Mouse (Mus musculus) megakaryocyte, embryonic 14.5 days (primary cell): Measurements from ENCODE around the gene Inpp5d.

Experiments used
- FLI1 ChIP-seq: IDR thresholded peaks from 2 replicates; pipeline ENCODE4 v1.6.1; 2012; ENCODE audit warnings: low read length, inconsistent platforms, mixed read lengths
- GATA1 ChIP-seq: IDR thresholded peaks from 3 replicates; pipeline ENCODE4 v1.6.1; 2012; ENCODE audit warnings: mixed read lengths, low read length, inconsistent platforms, borderline replicate concordance

GRCm38 (mm10) chr1:87621858-87622279, 1.8 kb downstream of the Inpp5d start:
- TF ChIP-seq GATA1 (no peak), FLI1 (no peak)
